Mouse (Mus musculus) midbrain, embryonic 14.5 days (tissue): ENCODE measurements at regions not wholly inside any gene's neighbourhood (a gene's known extent, or its start where the extent isn't known, plus 50 kb on each side); places are given as distances from the start of the nearest gene placed in this dataset.

Source experiments
- ATAC-seq: fragments of 200-750 bp; cut with Nextera tagmentation; 2 replicates; pipeline ENCODE4 v1.8.0; 2017; ENCODE audit warnings: moderate number of reproducible peaks, moderate library complexity; ENCODE audit not compliant: low FRiP score, low TSS enrichment
- DNase-seq: peaks from one replicate; pipeline ENCODE4 v3.0.0-alpha.2; 2015
- H3K27ac ChIP-seq: fragments of 300-500 bp; sonication (generic); replicated peaks from 2 replicates; pipeline ENCODE4 v1.5.1; 2014; ENCODE audit warnings: mild to moderate bottlenecking, low read depth, low read length, moderate library complexity
- H3K27me3 ChIP-seq: fragments of 300-500 bp; sonication (generic); 2 replicates; pipeline ENCODE4 v1.6.1; 2014; ENCODE audit warnings: low read length, control low read depth, mixed read lengths; ENCODE audit not compliant: control insufficient read depth, insufficient read depth
- H3K36me3 ChIP-seq: fragments of 300-500 bp; sonication (generic); 2 replicates; pipeline ENCODE4 v1.6.1; 2014; ENCODE audit warnings: low read length, control low read depth; ENCODE audit not compliant: control insufficient read depth, insufficient read depth
- H3K4me1 ChIP-seq: fragments of 300-500 bp; sonication (generic); 2 replicates; pipeline ENCODE4 v1.6.1; 2014; ENCODE audit warnings: mild to moderate bottlenecking, antibody characterized with exemption, low read length, control low read depth; ENCODE audit not compliant: control insufficient read depth, insufficient read depth
- H3K4me2 ChIP-seq: fragments of 300-500 bp; sonication (generic); 2 replicates; pipeline ENCODE4 v1.6.1; 2014; ENCODE audit warnings: mild to moderate bottlenecking, low read length, moderate library complexity
- H3K4me3 ChIP-seq: fragments of 300-500 bp; sonication (generic); replicated peaks from 2 replicates; pipeline ENCODE4 v1.5.1; 2014; ENCODE audit warnings: low read depth, low read length
- H3K9ac ChIP-seq: fragments of 300-500 bp; sonication (generic); replicated peaks from 2 replicates; pipeline ENCODE4 v1.6.1; 2014; ENCODE audit warnings: mild to moderate bottlenecking, low read length, moderate library complexity
- H3K9me3 ChIP-seq: fragments of 300-500 bp; sonication (generic); 2 replicates; pipeline ENCODE4 v1.6.1; 2016; ENCODE audit warnings: low read length, control low read depth, mixed read lengths; ENCODE audit not compliant: control insufficient read depth
- WGBS: fragments of 180-500 bp; shearing (Covaris S2); extraction: QIAGEN DNeasy Blood & Tissue Kit; methylation state at CpG from one replicate; pipeline ENCODE4 v1.1.7; 2014; 5-methylcytosine and 5-hydroxymethylcytosine counted together

- Histone ChIP-seq H3K36me3 (no peaks in the 10 kb centered on the region), H3K9ac (no peak overlapping the region), H3K4me1 (no peaks in the 10 kb centered on the region), H3K4me3 (no peak overlapping the region), H3K4me2 (no peak overlapping the region), H3K9me3 (no peaks in the 10 kb centered on the region), H3K27me3 (no peaks in the 10 kb centered on the region), H3K27ac (no peak overlapping the region)
- ATAC-seq (no peak), DNase-seq (no peak)
- 82% methylated on average over 3 of the region's 3 CpGs for WGBS
Observed at GRCm38 (mm10) chr3:9117913-9118312, 492.0 kb downstream of the Zfp704 start.

GRCm38 (mm10) chr3:9113410-9113809 lies 496.5 kb downstream of the Zfp704 start:
- Histone ChIP-seq H3K36me3 (no peaks in the 10 kb centered on the region), H3K9ac (no peak overlapping the region), H3K9me3 (no peaks in the 10 kb centered on the region), H3K27me3 (no peaks in the 10 kb centered on the region), H3K27ac (no peak overlapping the region), H3K4me2 (no peak overlapping the region), H3K4me1 (no peaks in the 10 kb centered on the region), H3K4me3 (no peak overlapping the region)
- DNase-seq (no peak), ATAC-seq (no peak)
- 92% methylated on average over 5 of the region's 5 CpGs for WGBS

- no peak overlapping the region for H3K4me2 ChIP-seq
- H3K4me3 ChIP-seq = no peak overlapping the region
- 28% methylated on average over 11 of the region's 11 CpGs for WGBS
- no peaks in the 10 kb centered on the region for H3K36me3 ChIP-seq
- no peak for ATAC-seq
- no peaks in the 10 kb centered on the region for H3K27me3 ChIP-seq
- no peak overlapping the region for H3K27ac ChIP-seq
- H3K4me1 ChIP-seq = no peaks in the 10 kb centered on the region
- no peak for DNase-seq
- no peaks in the 10 kb centered on the region for H3K9me3 ChIP-seq
- no peak overlapping the region for H3K9ac ChIP-seq
Observed at GRCm38 (mm10) chr3:9110741-9111140, 499.1 kb downstream of the Zfp704 start.

- Histone ChIP-seq H3K4me2 (no peak overlapping the region), H3K4me3 (no peak overlapping the region), H3K9ac (no peak overlapping the region), H3K36me3 (no peaks in the 10 kb centered on the region), H3K9me3 (no peaks in the 10 kb centered on the region), H3K4me1 (no peaks in the 10 kb centered on the region), H3K27me3 (no peaks in the 10 kb centered on the region), H3K27ac (no peak overlapping the region)
- WGBS = 33% methylated on average over 8 of the region's 8 CpGs
- ATAC-seq = no peak
- no peak for DNase-seq
Observed at GRCm38 (mm10) chr3:9109991-9110390, 499.9 kb downstream of the Zfp704 start.

GRCm38 (mm10) chr3:9109485-9109884 lies 500.4 kb downstream of the Zfp704 start:
- Histone ChIP-seq H3K4me3 (no peak overlapping the region), H3K36me3 (no peaks in the 10 kb centered on the region), H3K27me3 (no peaks in the 10 kb centered on the region), H3K4me1 (no peaks in the 10 kb centered on the region), H3K4me2 (no peak overlapping the region), H3K9me3 (no peaks in the 10 kb centered on the region), H3K27ac (no peak overlapping the region), H3K9ac (no peak overlapping the region)
- WGBS = 91% methylated on average over 5 of the region's 5 CpGs
- DNase-seq = no peak
- no peak for ATAC-seq

GRCm38 (mm10) chr3:9107766-9108410 lies 502.0 kb downstream of the Zfp704 start:
- H3K4me2 ChIP-seq = no peak overlapping the region
- no peaks in the 10 kb centered on the region for H3K4me1 ChIP-seq
- DNase-seq (peak; percentile 51), ATAC-seq (no peak)
- WGBS = 50% methylated on average over 15 of the region's 15 CpGs
- H3K9me3 ChIP-seq = no peaks in the 10 kb centered on the region
- no peaks in the 10 kb centered on the region for H3K36me3 ChIP-seq
- H3K9ac ChIP-seq = no peak overlapping the region
- no peak overlapping the region for H3K27ac ChIP-seq
- H3K4me3 ChIP-seq = no peak overlapping the region
- no peaks in the 10 kb centered on the region for H3K27me3 ChIP-seq

- no peak overlapping the region for H3K27ac ChIP-seq
- ATAC-seq (no peak), DNase-seq (no peak)
- no peaks in the 10 kb centered on the region for H3K36me3 ChIP-seq
- H3K4me2 ChIP-seq = no peak overlapping the region
- no peaks in the 10 kb centered on the region for H3K9me3 ChIP-seq
- H3K4me3 ChIP-seq = no peak overlapping the region
- H3K27me3 ChIP-seq = no peaks in the 10 kb centered on the region
- no peak overlapping the region for H3K9ac ChIP-seq
- 61% methylated on average over 8 of the region's 8 CpGs for WGBS
- H3K4me1 ChIP-seq = no peaks in the 10 kb centered on the region
Observed at GRCm38 (mm10) chr3:9105191-9105926, 504.5 kb downstream of the Zfp704 start.

GRCm38 (mm10) chr3:9103456-9103855 lies 506.4 kb downstream of the Zfp704 start:
- no peaks in the 10 kb centered on the region for H3K27me3 ChIP-seq
- H3K27ac ChIP-seq = no peak overlapping the region
- no peak overlapping the region for H3K4me3 ChIP-seq
- no peaks in the 10 kb centered on the region for H3K9me3 ChIP-seq
- H3K4me1 ChIP-seq = no peaks in the 10 kb centered on the region
- H3K4me2 ChIP-seq = no peak overlapping the region
- H3K9ac ChIP-seq = no peak overlapping the region
- 86% methylated on average over 6 of the region's 6 CpGs for WGBS
- DNase-seq = no peak
- H3K36me3 ChIP-seq = no peaks in the 10 kb centered on the region
- ATAC-seq = no peak

- WGBS = 65% methylated on average over 3 of the region's 3 CpGs
- H3K27ac ChIP-seq = no peak overlapping the region
- no peak for ATAC-seq
- no peak overlapping the region for H3K4me3 ChIP-seq
- H3K4me2 ChIP-seq = no peak overlapping the region
- no peaks in the 10 kb centered on the region for H3K27me3 ChIP-seq
- no peaks in the 10 kb centered on the region for H3K4me1 ChIP-seq
- no peaks in the 10 kb centered on the region for H3K9me3 ChIP-seq
- no peak overlapping the region for H3K9ac ChIP-seq
- no peaks in the 10 kb centered on the region for H3K36me3 ChIP-seq
- DNase-seq = no peak
Observed at GRCm38 (mm10) chr3:9101240-9101639, 508.6 kb downstream of the Zfp704 start.
